ENCODE assay signal across 18 mouse cellular contexts in the genomic region with DNA sequence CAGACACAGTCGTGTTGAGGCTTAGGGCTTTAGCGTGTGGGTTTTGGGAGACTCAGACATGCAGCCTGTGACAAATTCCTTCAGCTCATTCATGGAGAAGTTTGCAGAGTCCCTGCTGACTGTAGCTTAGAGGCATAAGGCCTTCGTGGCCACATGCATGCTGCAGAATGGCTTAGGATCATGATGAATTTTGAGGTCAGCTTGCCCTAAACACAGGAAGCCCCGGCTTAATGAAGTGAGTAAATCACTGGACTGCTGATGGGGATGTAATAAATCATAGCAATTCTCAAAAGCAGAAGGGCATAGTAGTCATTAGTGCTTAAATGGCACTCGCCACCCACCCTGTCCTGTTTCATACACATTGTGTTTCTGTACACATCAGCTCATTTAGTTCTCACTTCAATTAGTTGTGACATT. TPM values are rescaled to one million over a fixed set of nuclear protein-coding genes. Genes with fewer than 3 reads are reported as not detected.
DNase-seq lines count a peak whose midpoint lies in the region; ATAC-seq and TF ChIP-seq lines count a peak whose summit lies in the region.
"Had no signal": no experiment of that assay in that cellular context is flagged by ENCODE, and none has a peak within 500 bp of the region (broad histone marks: within the 10 kb centered on the region; RNA-seq: fewer than 3 reads in every experiment).

No protein-coding gene starts in this region.

- no peaks in the 10 kb centered on the region for H3K4me1 ChIP-seq in hindbrain, embryonic 11.5 days (replicated peaks; ENCODE audit: control insufficient read depth, insufficient read depth, low read length)
- no peaks in the 10 kb centered on the region for H3K4me1 ChIP-seq in hindbrain, embryonic 10.5 days (replicated peaks)
- H3K4me1 ChIP-seq in neural tube, embryonic 11.5 days (ENCODE audit: control insufficient read depth, insufficient read depth, low read length) = no peaks in the 10 kb centered on the region
- no peaks in the 10 kb centered on the region for H3K4me1 ChIP-seq in hindbrain, postnatal 0 days (ENCODE audit: insufficient read depth, low read length)
- H3K4me1 ChIP-seq: embryonic facial prominence, embryonic 13.5 days; forebrain, embryonic 13.5 days; limb, embryonic 15.5 days had no signal

- ATAC-seq in hindbrain, embryonic 11.5 days (ENCODE audit: low FRiP score) = peak; percentile 43; the same call in 1 of the 2 replicates
- no peak for ATAC-seq in neural tube, embryonic 11.5 days (ENCODE audit: insufficient read depth, low FRiP score, low TSS enrichment)
- peak; percentile 47 for ATAC-seq in hindbrain, postnatal 0 days
- ATAC-seq: forebrain, embryonic 13.5 days had no signal

- H3K4me3 ChIP-seq in hindbrain, embryonic 11.5 days (ENCODE audit: low read depth, low read length) = no peak overlapping the region
- H3K4me3 ChIP-seq in hindbrain, embryonic 10.5 days = no peak overlapping the region
- no peak overlapping the region for H3K4me3 ChIP-seq in neural tube, embryonic 11.5 days (ENCODE audit: low read depth, low read length)
- H3K4me3 ChIP-seq in hindbrain, postnatal 0 days (ENCODE audit: low read length) = no peak overlapping the region
- H3K4me3 ChIP-seq: embryonic facial prominence, embryonic 13.5 days; forebrain, embryonic 13.5 days; gastrocnemius, adult 2 months; limb, embryonic 15.5 days; lung, embryonic 15.5 days; myocyte had no signal

- no peak overlapping the region for H3K9ac ChIP-seq in hindbrain, embryonic 11.5 days (ENCODE audit: low read depth, low read length)
- no peak overlapping the region for H3K9ac ChIP-seq in neural tube, embryonic 11.5 days (ENCODE audit: low read length)
- no peak overlapping the region for H3K9ac ChIP-seq in hindbrain, postnatal 0 days (replicated peaks; ENCODE audit: low read length)
- H3K9ac ChIP-seq: embryonic facial prominence, embryonic 13.5 days; forebrain, embryonic 13.5 days; limb, embryonic 15.5 days; lung, embryonic 15.5 days had no signal

- 59% methylated on average over 5 of the region's 5 CpGs for WGBS in hindbrain, embryonic 11.5 days
- WGBS in hindbrain, embryonic 10.5 days = 81% methylated on average over 5 of the region's 5 CpGs
- WGBS in neural tube, embryonic 11.5 days = 53% methylated on average over 5 of the region's 5 CpGs
- 53% methylated on average over 5 of the region's 5 CpGs for WGBS in hindbrain, postnatal 0 days

- TF ChIP-seq CTCF in hindbrain, postnatal 0 days (IDR thresholded peaks at IDR 0.05; ENCODE audit: low read depth) = no peak

- no peaks in the 10 kb centered on the region for H3K36me3 ChIP-seq in hindbrain, embryonic 11.5 days (ENCODE audit: control insufficient read depth, insufficient read depth, low read length)
- no peaks in the 10 kb centered on the region for H3K36me3 ChIP-seq in hindbrain, embryonic 10.5 days
- no peaks in the 10 kb centered on the region for H3K36me3 ChIP-seq in neural tube, embryonic 11.5 days (ENCODE audit: control insufficient read depth, insufficient read depth, low read length)
- no peaks in the 10 kb centered on the region for H3K36me3 ChIP-seq in hindbrain, postnatal 0 days (ENCODE audit: insufficient read depth, low read length)
- H3K36me3 ChIP-seq: embryonic facial prominence, embryonic 13.5 days; limb, embryonic 15.5 days; lung, embryonic 15.5 days had no signal

- no peak overlapping the region for H3K27ac ChIP-seq in hindbrain, embryonic 11.5 days (ENCODE audit: low read depth, low read length)
- no peak overlapping the region for H3K27ac ChIP-seq in hindbrain, embryonic 10.5 days
- no peak overlapping the region for H3K27ac ChIP-seq in neural tube, embryonic 11.5 days (ENCODE audit: low read depth, low read length)
- H3K27ac ChIP-seq in hindbrain, postnatal 0 days = no peak overlapping the region
- H3K27ac ChIP-seq: embryonic facial prominence, embryonic 13.5 days; forebrain, embryonic 13.5 days; gastrocnemius, adult 2 months; limb, embryonic 15.5 days had no signal

- no peaks in the 10 kb centered on the region for H3K27me3 ChIP-seq in hindbrain, embryonic 11.5 days (ENCODE audit: control insufficient read depth, insufficient read depth, low read length)
- no peaks in the 10 kb centered on the region for H3K27me3 ChIP-seq in hindbrain, embryonic 10.5 days (ENCODE audit: insufficient read depth, poor library complexity, severe bottlenecking)
- no peaks in the 10 kb centered on the region for H3K27me3 ChIP-seq in neural tube, embryonic 11.5 days (ENCODE audit: control insufficient read depth, insufficient read depth, low read length)
- no peaks in the 10 kb centered on the region for H3K27me3 ChIP-seq in hindbrain, postnatal 0 days (ENCODE audit: insufficient read depth, low read length)
- H3K27me3 ChIP-seq: embryonic facial prominence, embryonic 13.5 days; forebrain, embryonic 13.5 days; limb, embryonic 15.5 days; lung, embryonic 15.5 days had no signal

- no peaks in the 10 kb centered on the region for H3K9me3 ChIP-seq in hindbrain, embryonic 11.5 days (ENCODE audit: control insufficient read depth, low read length)
- no peaks in the 10 kb centered on the region for H3K9me3 ChIP-seq in hindbrain, embryonic 10.5 days
- no peaks in the 10 kb centered on the region for H3K9me3 ChIP-seq in neural tube, embryonic 11.5 days (ENCODE audit: control insufficient read depth, low read length)
- H3K9me3 ChIP-seq in hindbrain, postnatal 0 days (ENCODE audit: low read length) = no peaks in the 10 kb centered on the region
- H3K9me3 ChIP-seq: embryonic facial prominence, embryonic 13.5 days; forebrain, embryonic 13.5 days; limb, embryonic 15.5 days; lung, embryonic 15.5 days had no signal

- H3K4me2 ChIP-seq in hindbrain, embryonic 11.5 days (replicated peaks; ENCODE audit: low read depth, low read length) = no peak overlapping the region
- no peak overlapping the region for H3K4me2 ChIP-seq in neural tube, embryonic 11.5 days (ENCODE audit: low read depth)
- no peak overlapping the region for H3K4me2 ChIP-seq in hindbrain, postnatal 0 days (ENCODE audit: low read depth, low read length)
- H3K4me2 ChIP-seq: embryonic facial prominence, embryonic 13.5 days; forebrain, embryonic 13.5 days; limb, embryonic 15.5 days; lung, embryonic 15.5 days had no signal

- DNase-seq in hindbrain, embryonic 11.5 days (ENCODE audit: low spot score) = peak; percentile 5
- DNase-seq in hindbrain, embryonic 10.5 days (ENCODE audit: low spot score) = no peak
- peak; percentile 21 for DNase-seq in neural tube, embryonic 11.5 days (ENCODE audit: low spot score)
- no peak for DNase-seq in neural tube, embryonic 10.5 days (ENCODE audit: extremely low spot score, low spot score)
- peak; percentile 56 for DNase-seq in hindbrain, postnatal 0 days (ENCODE audit: low spot score)
- peak; percentile 71 for DNase-seq in retina, embryonic 14.5 days (ENCODE audit: low spot score)
- no peak for DNase-seq in cerebellum, adult 9-10 months
- no peak for DNase-seq in left cerebral cortex, adult 11 months (ENCODE audit: low spot score)
- DNase-seq: cerebellum, adult 8-10 months; gastrocnemius, adult 2 months; heart, postnatal 10 days; layer of hippocampus, postnatal 36 days had no signal

RNA-seq across cellular contexts. Expression of a gene that starts 32.8 kb away (rescaled TPM):
- 2.2 and 3.1 TPM in 2 replicates for polyA plus RNA-seq in hindbrain, embryonic 11.5 days (2014; fragmentation: Nextera tagmentation; extraction: Ambion mirVana)
- 0.75 and 1.4 TPM in 2 replicates for polyA plus RNA-seq in hindbrain, embryonic 10.5 days (2016; fragmentation: Nextera tagmentation; extraction: Ambion mirVana)
- polyA plus RNA-seq in neural tube, embryonic 11.5 days (2014; fragmentation: Nextera tagmentation; extraction: Ambion mirVana) = 1.3 and 2.0 TPM in 2 replicates
- 2.1 and 3.6 TPM in 2 replicates for total RNA-seq in hindbrain, postnatal 0 days (2014; rRNA removed)
- polyA plus RNA-seq in hindbrain, postnatal 0 days (2015; fragmentation: Nextera tagmentation; extraction: Ambion mirVana) = 2.1 and 3.0 TPM in 2 replicates
- total RNA-seq: megakaryocyte-erythroid progenitor cell, adult 5-6 weeks had no signal

Comparison
In these comparisons a context has a peak if more than half of its experiments do, and no peak if none do; other contexts are left out.
1. DNase-seq: peak in hindbrain, embryonic 11.5 days (single experiment), neural tube, embryonic 11.5 days (single experiment), hindbrain, postnatal 0 days (single experiment) and retina, embryonic 14.5 days (single experiment); none in hindbrain, embryonic 10.5 days (single experiment), neural tube, embryonic 10.5 days (single experiment), cerebellum, adult 9-10 months (single experiment) and left cerebral cortex, adult 11 months (single experiment).